Mouse (Mus musculus): ENCODE data around the gene Gsta3. TPM values are rescaled to one million over a fixed set of nuclear protein-coding genes. Genes with fewer than 3 reads are reported as not detected.
"Not testable (repeated sequence)": the region's sequence is repeated elsewhere in the genome, so short reads cannot be mapped to it uniquely, and the experiment has no call there.

The Gsta3 gene
- polyA plus RNA-seq (2015; fragmentation: Nextera tagmentation; extraction: Ambion mirVana) = 0.25 and 0.33 TPM in 2 replicates

- Histone ChIP-seq H3K36me3 (replicated peaks) (no peaks in the 10 kb centered on the region), H3K9ac (no peak within 1 kb of the TSS), H3K4me2 (no peak within 1 kb of the TSS), H3K9me3 (no peaks in the 10 kb centered on the region), H3K27me3 (replicated peaks) (no peaks in the 10 kb centered on the region), H3K4me1 (no peaks in the 10 kb centered on the region), H3K27ac (no peak within 1 kb of the TSS), H3K4me3 (no peak within 1 kb of the TSS)
- 75% methylated on average over 8 of the region's 8 CpGs for WGBS
- ATAC-seq (replicated peaks) = no peak
Observed at GRCm38 (mm10) chr1:21239911-21240898, at the start of gene Gsta3. TSS of gene Gsta3 (plus strand) at chr1:21240589.

DNA sequence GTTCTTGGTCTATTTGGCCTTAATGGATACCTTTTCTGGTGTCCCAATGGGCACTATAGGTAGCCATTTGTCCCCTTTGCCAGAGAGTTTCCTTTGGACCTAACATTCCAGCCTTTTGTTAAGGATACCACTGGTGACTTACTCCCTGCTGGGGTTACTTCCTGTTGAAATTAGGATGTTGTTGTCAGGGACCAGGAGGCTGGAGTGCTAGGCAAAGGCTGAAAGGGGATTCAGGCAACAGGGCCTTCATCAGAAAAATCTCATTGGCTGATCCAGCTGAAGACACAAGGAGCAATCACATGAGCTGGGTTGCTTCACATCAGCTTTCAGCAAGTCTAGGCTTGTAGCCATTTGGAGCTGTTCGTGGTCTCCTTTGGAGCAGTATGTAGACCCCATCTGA lies 34.1 kb upstream of the Gsta3 start:
- Histone ChIP-seq H3K36me3 (replicated peaks) (no peaks in the 10 kb centered on the region), H3K27me3 (replicated peaks) (no peaks in the 10 kb centered on the region), H3K9ac (no peak overlapping the region), H3K9me3 (no peaks in the 10 kb centered on the region), H3K4me3 (no peak overlapping the region), H3K4me2 (no peak overlapping the region), H3K4me1 (no peaks in the 10 kb centered on the region), H3K27ac (no peak overlapping the region)
- ATAC-seq (replicated peaks) = no peak
- WGBS = 96% methylated on average over 1 of the region's 1 CpGs

DNA sequence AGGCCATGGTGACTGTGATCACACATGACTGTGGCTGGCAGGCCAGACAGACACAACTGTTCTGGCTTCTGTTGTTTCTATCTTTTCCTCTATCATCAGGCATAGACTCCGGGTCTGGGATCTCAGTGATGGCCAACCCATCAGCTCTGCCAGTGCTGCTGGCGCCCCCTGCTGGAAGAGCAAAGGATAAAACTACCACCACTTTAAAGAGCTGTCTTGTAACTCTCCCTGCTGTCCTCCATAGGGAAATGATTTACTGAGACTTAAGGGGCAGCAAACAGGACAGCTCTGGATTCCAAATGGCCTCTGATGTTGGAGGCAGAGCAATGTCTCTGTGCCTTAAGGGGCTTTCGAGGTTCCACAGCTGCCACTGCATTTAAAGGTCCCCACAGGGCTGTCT lies 26.9 kb upstream of the Gsta3 start:
- not testable (repeated sequence) for H3K4me2 ChIP-seq; H3K27ac ChIP-seq; ATAC-seq (replicated peaks); H3K36me3 ChIP-seq (replicated peaks); H3K4me1 ChIP-seq; H3K4me3 ChIP-seq; H3K9me3 ChIP-seq; H3K9ac ChIP-seq; H3K27me3 ChIP-seq (replicated peaks)
- WGBS = 22% methylated on average over 3 of the region's 3 CpGs

DNA sequence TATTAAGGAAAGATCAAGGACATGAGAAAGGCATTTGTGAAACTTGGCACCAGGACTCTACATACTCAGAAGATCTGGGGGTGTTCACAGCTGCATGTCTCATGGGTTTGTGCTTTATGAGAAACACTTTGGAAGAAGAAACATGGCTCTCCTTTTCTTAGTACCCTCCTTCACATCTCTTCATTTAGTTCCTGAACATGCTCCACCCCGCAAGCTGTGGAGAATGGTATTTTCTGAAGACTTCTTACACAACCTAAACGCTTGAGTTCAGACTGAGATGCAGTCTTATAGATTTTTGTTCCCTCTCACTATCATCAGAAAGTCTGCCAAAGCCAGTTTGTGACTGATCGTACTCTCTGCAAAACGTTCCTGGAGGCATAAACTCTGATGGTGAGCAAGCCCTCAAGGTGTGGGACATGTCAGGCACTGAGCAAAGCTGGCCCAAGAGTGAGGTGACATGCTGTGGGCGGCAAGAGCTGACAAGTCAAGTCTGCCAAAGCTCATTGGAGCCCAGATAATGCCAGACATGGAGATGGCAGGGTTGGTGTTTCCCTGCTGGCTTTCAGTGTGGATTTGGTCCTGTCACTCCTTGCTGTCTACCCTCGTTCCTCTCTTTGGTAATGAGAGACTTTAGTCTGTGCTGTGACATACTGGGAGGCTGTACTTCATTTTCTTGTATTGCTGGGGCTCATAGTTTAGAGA lies 26.2 kb upstream of the Gsta3 start:
- not testable (repeated sequence) for H3K9ac ChIP-seq; H3K4me1 ChIP-seq; H3K4me2 ChIP-seq; H3K36me3 ChIP-seq (replicated peaks); H3K9me3 ChIP-seq; H3K27me3 ChIP-seq (replicated peaks); ATAC-seq (replicated peaks); H3K27ac ChIP-seq; H3K4me3 ChIP-seq
- 77% methylated on average over 6 of the region's 6 CpGs for WGBS

DNA sequence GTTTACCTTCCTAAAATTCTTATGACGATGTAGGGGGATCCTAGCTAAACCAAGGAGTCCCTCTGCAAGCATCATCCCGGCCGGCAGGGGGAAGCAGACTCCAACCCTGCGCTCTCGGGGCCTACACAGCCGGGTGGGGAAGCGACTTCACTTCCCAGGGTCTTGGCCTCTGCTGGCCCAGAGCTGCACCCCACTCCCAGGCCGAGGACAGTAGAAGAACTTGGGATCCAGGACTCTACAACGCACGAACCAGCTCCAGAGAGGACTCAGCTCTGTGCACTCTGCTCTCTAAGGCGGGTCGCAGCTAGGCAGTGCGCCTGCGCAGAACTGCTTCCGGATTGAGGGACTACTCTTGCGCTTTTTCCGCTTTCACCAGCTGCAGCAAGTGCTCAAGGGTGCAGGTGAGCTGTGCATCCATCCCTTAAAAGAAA lies 21.9 kb upstream of the Gsta3 start, which contains the start of gene Tmem14a:
Tmem14a (plus strand) TSS at position 87 of the 431 bp plus-strand sequence.
- peak within 1 kb of the TSS; percentile 61 for H3K9ac ChIP-seq
- peak; percentile 98 for ATAC-seq (replicated peaks)
- peak within 1 kb of the TSS; percentile 61 for H3K4me3 ChIP-seq
- under 1% methylated on average over 17 of the region's 17 CpGs for WGBS
- no peaks in the 10 kb centered on the region for H3K9me3 ChIP-seq
- peak within 1 kb of the TSS; percentile 77 for H3K27ac ChIP-seq
- no peaks in the 10 kb centered on the region for H3K27me3 ChIP-seq (replicated peaks)
- H3K36me3 ChIP-seq (replicated peaks) = no peaks in the 10 kb centered on the region
- H3K4me1 ChIP-seq = peaks cover 9% of the 10 kb centered on the region
- peak within 1 kb of the TSS; percentile 72 for H3K4me2 ChIP-seq

DNA sequence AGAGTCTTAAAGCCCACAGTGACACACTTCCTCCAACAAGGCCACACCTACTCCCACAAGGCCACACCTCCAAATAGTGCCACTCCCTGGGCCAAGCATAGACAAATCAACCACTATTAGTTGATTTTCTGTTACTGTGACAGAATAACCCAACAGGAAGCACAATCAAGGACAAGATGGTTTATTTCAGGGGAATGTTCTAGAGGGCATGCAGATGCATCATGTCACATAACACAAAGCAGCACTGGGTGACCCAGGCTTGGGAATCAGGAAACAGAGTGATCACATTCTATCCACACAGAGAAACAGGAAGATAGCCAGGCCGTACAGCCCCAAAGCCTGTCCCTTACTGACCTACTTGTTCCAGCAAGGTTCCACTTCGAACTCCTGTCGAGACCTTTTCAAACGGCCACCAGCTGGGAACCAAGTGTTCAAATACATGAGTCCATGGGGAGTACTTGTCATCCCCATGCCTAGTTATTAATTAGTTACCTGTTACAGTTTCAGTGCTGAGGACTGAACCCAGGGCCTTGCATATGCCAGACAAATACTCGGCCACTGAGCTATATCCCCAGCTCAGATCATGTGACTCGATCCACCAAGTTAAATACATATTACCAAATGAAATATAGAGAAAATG lies 12.5 kb upstream of the Gsta3 start:
- H3K27me3 ChIP-seq (replicated peaks) = no peaks in the 10 kb centered on the region
- H3K9ac ChIP-seq = no peak overlapping the region
- H3K27ac ChIP-seq = no peak overlapping the region
- no peaks in the 10 kb centered on the region for H3K9me3 ChIP-seq
- no peak overlapping the region for H3K4me2 ChIP-seq
- H3K4me3 ChIP-seq = no peak overlapping the region
- H3K4me1 ChIP-seq = no peaks in the 10 kb centered on the region
- no peak for ATAC-seq (replicated peaks)
- H3K36me3 ChIP-seq (replicated peaks) = 0 out of 2 replicates have a peak, but pooled peaks cover 2% of the 10 kb centered on the region
- 92% methylated on average over 6 of the region's 6 CpGs for WGBS

DNA sequence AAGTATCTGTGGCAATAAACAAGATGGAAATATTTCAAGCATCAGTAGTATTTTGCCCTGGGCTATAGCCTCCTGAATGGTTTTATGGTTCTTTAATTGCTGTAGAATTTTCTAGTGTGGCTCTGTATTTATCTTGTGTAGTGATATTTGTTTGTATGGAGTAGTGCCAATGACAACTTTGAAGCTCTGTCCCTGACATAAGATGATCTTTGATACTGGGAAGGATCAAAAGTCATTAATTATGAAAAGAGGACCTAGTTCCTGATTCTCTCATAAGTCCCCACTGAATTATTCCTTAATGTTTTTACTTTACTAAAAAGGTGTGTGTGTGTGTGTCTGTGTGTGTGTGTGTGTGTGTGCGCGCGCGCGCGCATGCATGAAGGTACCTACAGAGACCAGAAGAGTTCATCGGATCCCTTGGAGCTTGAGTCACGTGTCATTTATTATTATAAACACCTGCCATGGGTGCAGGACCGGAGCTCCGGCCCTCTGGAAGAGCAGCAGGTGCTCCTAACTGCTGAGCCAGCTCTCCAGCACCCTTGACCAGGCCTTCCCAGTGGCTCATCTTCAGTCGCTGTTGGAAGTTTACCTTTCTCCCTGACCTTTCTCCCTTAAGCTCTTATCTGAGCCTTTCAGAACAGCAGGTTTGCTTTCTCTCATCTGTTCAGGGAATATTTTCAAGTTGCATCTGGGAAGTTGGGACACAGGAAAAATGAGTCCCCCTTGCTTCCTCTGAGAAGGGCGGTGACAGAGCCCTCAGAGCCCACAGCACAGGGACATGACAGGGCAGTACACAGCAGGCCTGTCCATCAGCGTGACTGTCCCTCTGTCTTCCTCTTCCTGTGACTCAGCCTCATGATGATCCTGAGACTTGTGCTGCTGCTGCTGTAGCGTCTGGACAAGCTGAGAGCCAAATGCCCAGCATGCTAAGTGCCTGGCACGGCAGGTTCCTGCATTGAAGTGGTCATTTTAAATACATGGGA lies 11.4 kb upstream of the Gsta3 start:
- ATAC-seq (replicated peaks) = not testable (repeated sequence)

DNA sequence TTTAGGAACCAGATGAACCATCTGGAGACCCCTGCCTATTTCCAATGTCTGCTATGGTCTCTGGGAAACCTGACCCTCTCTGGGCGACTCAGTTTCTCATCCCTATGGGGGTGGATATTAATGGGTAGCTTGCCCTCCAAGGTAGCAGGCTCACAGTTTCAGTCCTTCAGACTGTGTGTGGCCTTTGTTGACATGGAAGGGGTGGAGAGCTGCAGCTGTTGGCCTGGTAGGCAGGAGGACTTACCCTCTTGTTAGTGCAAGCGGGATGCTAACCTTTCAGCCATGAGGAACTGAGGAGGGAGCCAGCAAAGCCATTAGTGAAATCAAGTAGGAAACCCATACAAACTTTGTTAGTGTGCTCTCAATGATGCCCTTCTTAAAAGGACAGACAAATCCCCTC lies 10.0 kb upstream of the Gsta3 start:
- no peak for ATAC-seq (replicated peaks)
- Histone ChIP-seq H3K27me3 (replicated peaks) (no peaks in the 10 kb centered on the region), H3K36me3 (replicated peaks) (0 out of 2 replicates have a peak, but pooled peaks cover 2% of the 10 kb centered on the region), H3K9me3 (no peaks in the 10 kb centered on the region), H3K27ac (no peak overlapping the region), H3K4me3 (no peak overlapping the region), H3K4me2 (no peak overlapping the region), H3K4me1 (no peaks in the 10 kb centered on the region), H3K9ac (no peak overlapping the region)
- WGBS = 81% methylated on average over 2 of the region's 2 CpGs

More for the DNA sequence above, 11.4 kb upstream of the Gsta3 start:
- WGBS = 81% methylated on average over 15 of the region's 15 CpGs
- not testable (repeated sequence) for H3K9ac ChIP-seq; H3K27ac ChIP-seq; H3K9me3 ChIP-seq; H3K27me3 ChIP-seq (replicated peaks); H3K4me2 ChIP-seq; H3K4me1 ChIP-seq; H3K36me3 ChIP-seq (replicated peaks); H3K4me3 ChIP-seq

- H3K27me3 ChIP-seq (replicated peaks) = no peaks in the 10 kb centered on the region
- no peak overlapping the region for H3K27ac ChIP-seq
- no peak for ATAC-seq (replicated peaks)
- no peak overlapping the region for H3K9ac ChIP-seq
- no peak overlapping the region for H3K4me3 ChIP-seq
- H3K4me2 ChIP-seq = no peak overlapping the region
- H3K4me1 ChIP-seq = no peaks in the 10 kb centered on the region
- H3K9me3 ChIP-seq = no peaks in the 10 kb centered on the region
- 59% methylated on average over 5 of the region's 5 CpGs for WGBS
- H3K36me3 ChIP-seq (replicated peaks) = 0 out of 2 replicates have a peak, but pooled peaks cover 1% of the 10 kb centered on the region
Observed at GRCm38 (mm10) chr1:21231744-21232464, 8.5 kb upstream of the Gsta3 start.

- Histone ChIP-seq H3K4me3 (no peak overlapping the region), H3K9me3 (no peaks in the 10 kb centered on the region), H3K4me1 (no peaks in the 10 kb centered on the region), H3K36me3 (replicated peaks) (no peaks in the 10 kb centered on the region), H3K27me3 (replicated peaks) (no peaks in the 10 kb centered on the region), H3K4me2 (no peak overlapping the region), H3K9ac (no peak overlapping the region), H3K27ac (no peak overlapping the region)
- no peak for ATAC-seq (replicated peaks)
- 92% methylated on average over 1 of the region's 1 CpGs for WGBS
Observed at GRCm38 (mm10) chr1:21232516-21232915, 7.9 kb upstream of the Gsta3 start.

- H3K36me3 ChIP-seq (replicated peaks) = no peaks in the 10 kb centered on the region
- H3K9ac ChIP-seq = no peak overlapping the region
- no peak overlapping the region for H3K27ac ChIP-seq
- no peak overlapping the region for H3K4me3 ChIP-seq
- H3K4me2 ChIP-seq = no peak overlapping the region
- no peak for ATAC-seq (replicated peaks)
- H3K9me3 ChIP-seq = no peaks in the 10 kb centered on the region
- no peaks in the 10 kb centered on the region for H3K4me1 ChIP-seq
- H3K27me3 ChIP-seq (replicated peaks) = no peaks in the 10 kb centered on the region
- whole genome bisulfite sequencing = 96% methylated on average over 6 of the region's 6 CpGs
Observed at GRCm38 (mm10) chr1:21235359-21235758, 5.0 kb upstream of the Gsta3 start.

Data from midbrain, embryonic 15.5 days (tissue).